In genomic region chr17:6789103-6789502, GRCm38 (mm10) we compare ENCODE assay signal across 15 mouse cellular contexts. TPM values are rescaled to one million over a fixed set of nuclear protein-coding genes. Genes with fewer than 3 reads are reported as not detected.
DNase-seq lines count a peak whose midpoint lies in the region; ATAC-seq and TF ChIP-seq lines count a peak whose summit lies in the region.
"Had no signal": no experiment of that assay in that cellular context is flagged by ENCODE, and none has a peak within 500 bp of the region (broad histone marks: within the 10 kb centered on the region; RNA-seq: fewer than 3 reads in every experiment).

No protein-coding gene starts in this region.

- no peak for TF ChIP-seq CTCF in midbrain, postnatal 0 days (IDR thresholded peaks at IDR 0.05)

- H3K36me3 ChIP-seq in hindbrain, embryonic 16.5 days (ENCODE audit: control insufficient read depth, insufficient read depth, low read length), result no peaks in the 10 kb centered on the region
- no peaks in the 10 kb centered on the region for H3K36me3 ChIP-seq in hindbrain, embryonic 11.5 days (ENCODE audit: control insufficient read depth, insufficient read depth, low read length)
- H3K36me3 ChIP-seq in midbrain, postnatal 0 days (ENCODE audit: insufficient read depth, low read length), result no peaks in the 10 kb centered on the region
- H3K36me3 ChIP-seq in midbrain, embryonic 14.5 days (ENCODE audit: control insufficient read depth, insufficient read depth, low read length), result no peaks in the 10 kb centered on the region
- no peaks in the 10 kb centered on the region for H3K36me3 ChIP-seq in heart, embryonic 11.5 days (ENCODE audit: control insufficient read depth, insufficient read depth, low read length)
- H3K36me3 ChIP-seq: heart, embryonic 15.5 days; limb, embryonic 12.5 days; midbrain, embryonic 12.5 days had no signal

- H3K4me1 ChIP-seq in hindbrain, embryonic 16.5 days (ENCODE audit: control insufficient read depth, insufficient read depth, low read depth, low read length), result no peaks in the 10 kb centered on the region
- H3K4me1 ChIP-seq in hindbrain, embryonic 11.5 days (replicated peaks; ENCODE audit: control insufficient read depth, insufficient read depth, low read length), result no peaks in the 10 kb centered on the region
- no peaks in the 10 kb centered on the region for H3K4me1 ChIP-seq in midbrain, postnatal 0 days (ENCODE audit: insufficient read depth, low read length)
- H3K4me1 ChIP-seq in midbrain, embryonic 14.5 days (ENCODE audit: control insufficient read depth, insufficient read depth, low read length), result no peaks in the 10 kb centered on the region
- peaks cover 3% of the 10 kb centered on the region for H3K4me1 ChIP-seq in heart, embryonic 11.5 days (ENCODE audit: control insufficient read depth, insufficient read depth, low read length)
- H3K4me1 ChIP-seq: limb, embryonic 12.5 days; midbrain, embryonic 12.5 days had no signal

- H3K4me2 ChIP-seq in hindbrain, embryonic 16.5 days (ENCODE audit: low read length), result no peak overlapping the region
- H3K4me2 ChIP-seq in hindbrain, embryonic 11.5 days (replicated peaks; ENCODE audit: low read depth, low read length), result no peak overlapping the region
- H3K4me2 ChIP-seq in midbrain, postnatal 0 days (ENCODE audit: low read depth, low read length, poor library complexity, severe bottlenecking), result no peak overlapping the region
- H3K4me2 ChIP-seq in midbrain, embryonic 14.5 days (ENCODE audit: low read length), result no peak overlapping the region
- no peak overlapping the region for H3K4me2 ChIP-seq in heart, embryonic 11.5 days
- H3K4me2 ChIP-seq: heart, embryonic 15.5 days; limb, embryonic 12.5 days; midbrain, embryonic 12.5 days had no signal

- H3K9ac ChIP-seq in hindbrain, embryonic 16.5 days (ENCODE audit: low read depth, low read length), result no peak overlapping the region
- no peak overlapping the region for H3K9ac ChIP-seq in hindbrain, embryonic 11.5 days (ENCODE audit: low read depth, low read length)
- H3K9ac ChIP-seq in midbrain, postnatal 0 days (replicated peaks; ENCODE audit: low read length, poor library complexity, severe bottlenecking), result no peak overlapping the region
- H3K9ac ChIP-seq in midbrain, embryonic 14.5 days (replicated peaks; ENCODE audit: low read length), result no peak overlapping the region
- H3K9ac ChIP-seq in heart, embryonic 11.5 days (ENCODE audit: low read depth, low read length), result no peak overlapping the region
- H3K9ac ChIP-seq: heart, embryonic 15.5 days; limb, embryonic 12.5 days; liver, postnatal 0 days; midbrain, embryonic 12.5 days had no signal

- no peaks in the 10 kb centered on the region for H3K27me3 ChIP-seq in hindbrain, embryonic 16.5 days (replicated peaks; ENCODE audit: control insufficient read depth, insufficient read depth, low read length)
- H3K27me3 ChIP-seq in hindbrain, embryonic 11.5 days (ENCODE audit: control insufficient read depth, insufficient read depth, low read length), result no peaks in the 10 kb centered on the region
- no peaks in the 10 kb centered on the region for H3K27me3 ChIP-seq in midbrain, postnatal 0 days (ENCODE audit: insufficient read depth, low read length)
- H3K27me3 ChIP-seq in midbrain, embryonic 14.5 days (ENCODE audit: control insufficient read depth, insufficient read depth, low read length), result no peaks in the 10 kb centered on the region
- no peaks in the 10 kb centered on the region for H3K27me3 ChIP-seq in heart, embryonic 11.5 days (ENCODE audit: control insufficient read depth, insufficient read depth, low read length)
- H3K27me3 ChIP-seq: heart, embryonic 15.5 days had no signal

- DNase-seq in hindbrain, embryonic 11.5 days (ENCODE audit: low spot score), result no peak
- peak; percentile 73 for DNase-seq in midbrain, postnatal 0 days (ENCODE audit: low spot score)
- DNase-seq in midbrain, embryonic 14.5 days, result no peak
- DNase-seq in cerebellum, postnatal 10 days, result peak; percentile 94 to 95
- DNase-seq in right cerebral cortex, postnatal 4 days, result peak; percentile 25
- no peak for DNase-seq in thymus, postnatal 4 days
- DNase-seq: adrenal gland, postnatal 14 days; gastrocnemius, postnatal 25 days; kidney, postnatal 4 days; liver, postnatal 0 days had no signal

- peak overlapping the region; percentile 39; the same call in 1 of the 2 replicates for H3K27ac ChIP-seq in hindbrain, embryonic 16.5 days (ENCODE audit: low read depth, low read length)
- H3K27ac ChIP-seq in hindbrain, embryonic 11.5 days (ENCODE audit: low read depth, low read length), result no peak overlapping the region
- H3K27ac ChIP-seq in midbrain, postnatal 0 days (ENCODE audit: low read depth, low read length), result no peak overlapping the region
- H3K27ac ChIP-seq in midbrain, embryonic 14.5 days (replicated peaks; ENCODE audit: low read depth, low read length), result no peak overlapping the region
- no peak overlapping the region for H3K27ac ChIP-seq in heart, embryonic 11.5 days (ENCODE audit: low read depth, low read length)
- H3K27ac ChIP-seq: heart, embryonic 15.5 days; limb, embryonic 12.5 days; midbrain, embryonic 12.5 days had no signal

- ATAC-seq in hindbrain, embryonic 16.5 days, result peak; percentile 65
- ATAC-seq in hindbrain, embryonic 11.5 days (ENCODE audit: low FRiP score), result no peak
- no peak for ATAC-seq in midbrain, postnatal 0 days (ENCODE audit: low FRiP score)
- ATAC-seq in midbrain, embryonic 14.5 days (ENCODE audit: low FRiP score, low TSS enrichment), result no peak
- no peak for ATAC-seq in heart, embryonic 11.5 days (replicated peaks; ENCODE audit: insufficient number of reproducible peaks, low FRiP score, low TSS enrichment)
- ATAC-seq: liver, postnatal 0 days had no signal

- H3K9me3 ChIP-seq in hindbrain, embryonic 16.5 days (ENCODE audit: control insufficient read depth, low read length), result no peaks in the 10 kb centered on the region
- H3K9me3 ChIP-seq in hindbrain, embryonic 11.5 days (ENCODE audit: control insufficient read depth, low read length), result no peaks in the 10 kb centered on the region
- H3K9me3 ChIP-seq in midbrain, postnatal 0 days (ENCODE audit: low read length), result no peaks in the 10 kb centered on the region
- no peaks in the 10 kb centered on the region for H3K9me3 ChIP-seq in midbrain, embryonic 14.5 days (ENCODE audit: control insufficient read depth, low read length)
- no peaks in the 10 kb centered on the region for H3K9me3 ChIP-seq in heart, embryonic 11.5 days (replicated peaks; ENCODE audit: control insufficient read depth, low read length)
- H3K9me3 ChIP-seq: heart, embryonic 15.5 days; limb, embryonic 12.5 days; midbrain, embryonic 12.5 days had no signal

- H3K4me3 ChIP-seq in hindbrain, embryonic 16.5 days (ENCODE audit: low read length), result no peak overlapping the region
- no peak overlapping the region for H3K4me3 ChIP-seq in hindbrain, embryonic 11.5 days (ENCODE audit: low read depth, low read length)
- no peak overlapping the region for H3K4me3 ChIP-seq in midbrain, postnatal 0 days (ENCODE audit: low read depth, low read length)
- no peak overlapping the region for H3K4me3 ChIP-seq in midbrain, embryonic 14.5 days (replicated peaks; ENCODE audit: low read depth, low read length)
- no peak overlapping the region for H3K4me3 ChIP-seq in heart, embryonic 11.5 days (ENCODE audit: low read depth, low read length)
- H3K4me3 ChIP-seq: heart, embryonic 15.5 days; limb, embryonic 12.5 days; midbrain, embryonic 12.5 days had no signal

RNA-seq across cellular contexts. Expression of gene Ezr, which starts 6.5 kb away (rescaled TPM):
- polyA plus RNA-seq in hindbrain, embryonic 16.5 days (2015; fragmentation: Nextera tagmentation; extraction: Ambion mirVana), result 69.9 and 73.3 TPM in 2 replicates
- 73.8 and 91.1 TPM in 2 replicates for polyA plus RNA-seq in hindbrain, embryonic 11.5 days (2014; fragmentation: Nextera tagmentation; extraction: Ambion mirVana)
- total RNA-seq in midbrain, postnatal 0 days (2014; rRNA removed), result 19.5 and 33.8 TPM in 2 replicates
- polyA plus RNA-seq in midbrain, postnatal 0 days (2015; fragmentation: Nextera tagmentation; extraction: Ambion mirVana), result 27.3 and 28.5 TPM in 2 replicates
- 20.8 and 27.8 TPM in 2 replicates for polyA plus RNA-seq in midbrain, embryonic 14.5 days (2014; fragmentation: Nextera tagmentation; extraction: Ambion mirVana)
- polyA plus RNA-seq in heart, embryonic 11.5 days (2014; fragmentation: Nextera tagmentation; extraction: Ambion mirVana), result 89.2 and 109 TPM in 2 replicates

Comparison
In these comparisons a context has a peak if more than half of its experiments do, and no peak if none do; other contexts are left out.
1. DNase-seq: peak in midbrain, postnatal 0 days (single experiment), cerebellum, postnatal 10 days (2 of 2) and right cerebral cortex, postnatal 4 days (single experiment); none in hindbrain, embryonic 11.5 days (single experiment), midbrain, embryonic 14.5 days (single experiment) and thymus, postnatal 4 days (single experiment).